Mouse (Mus musculus): Measurements from ENCODE around the gene Abhd2.
"Not testable (repeated sequence)": the region's sequence is repeated elsewhere in the genome, so short reads cannot be mapped to it uniquely, and the experiment has no call there.

Abhd2 gene

GRCm38 (mm10) chr7:79266228-79266627 lies 6.8 kb upstream of the Abhd2 start:
- no peak for DNase-seq (ENCODE audit: low read depth)

GRCm38 (mm10) chr7:79267690-79268388 lies 5.2 kb upstream of the Abhd2 start:
- no peak for DNase-seq (ENCODE audit: low read depth)

GRCm38 (mm10) chr7:79268897-79269296 lies 4.1 kb upstream of the Abhd2 start:
- DNase-seq (ENCODE audit: low read depth): no peak

GRCm38 (mm10) chr7:79269411-79269810 lies 3.6 kb upstream of the Abhd2 start:
- DNase-seq (ENCODE audit: low read depth): no peak

- DNase-seq (ENCODE audit: low read depth): peak; percentile 48
Measured at GRCm38 (mm10) chr7:79269866-79270265, 3.1 kb upstream of the Abhd2 start.

GRCm38 (mm10) chr7:79270961-79271387 lies 2.0 kb upstream of the Abhd2 start:
- no peak for DNase-seq (ENCODE audit: low read depth)

- DNase-seq (ENCODE audit: low read depth): no peak
Measured at GRCm38 (mm10) chr7:79271861-79272788, 874 bp upstream of the Abhd2 start.

- no peak for DNase-seq (ENCODE audit: low read depth)
Measured at GRCm38 (mm10) chr7:79273738-79274472, 906 bp downstream of the Abhd2 start.

- no peak for DNase-seq (ENCODE audit: low read depth)
Measured at GRCm38 (mm10) chr7:79274473-79275010, 1.5 kb downstream of the Abhd2 start.

- DNase-seq (ENCODE audit: low read depth): no peak
Measured at GRCm38 (mm10) chr7:79275345-79275744, 2.3 kb downstream of the Abhd2 start.

GRCm38 (mm10) chr7:79278432-79278831 lies 5.4 kb downstream of the Abhd2 start:
- no peak for DNase-seq (ENCODE audit: low read depth)

GRCm38 (mm10) chr7:79279376-79280029 lies 6.5 kb downstream of the Abhd2 start:
- no peak for DNase-seq (ENCODE audit: low read depth)

GRCm38 (mm10) chr7:79282883-79283670 lies 10.1 kb downstream of the Abhd2 start:
- DNase-seq (ENCODE audit: low read depth): no peak

- DNase-seq (ENCODE audit: low read depth): not testable (repeated sequence)
Measured at GRCm38 (mm10) chr7:79283671-79283941, 10.6 kb downstream of the Abhd2 start.

- no peak for DNase-seq (ENCODE audit: low read depth)
Measured at GRCm38 (mm10) chr7:79284160-79284888, 11.3 kb downstream of the Abhd2 start.

- DNase-seq (ENCODE audit: low read depth): no peak
Measured at GRCm38 (mm10) chr7:79284889-79285280, 11.9 kb downstream of the Abhd2 start.

GRCm38 (mm10) chr7:79285408-79285807 lies 12.4 kb downstream of the Abhd2 start:
- DNase-seq (ENCODE audit: low read depth): no peak

- no peak for DNase-seq (ENCODE audit: low read depth)
Measured at GRCm38 (mm10) chr7:79287226-79287625, 14.2 kb downstream of the Abhd2 start.

GRCm38 (mm10) chr7:79287928-79288327 lies 14.9 kb downstream of the Abhd2 start:
- DNase-seq (ENCODE audit: low read depth): no peak

GRCm38 (mm10) chr7:79288422-79288821 lies 15.4 kb downstream of the Abhd2 start:
- DNase-seq (ENCODE audit: low read depth): no peak
